Mouse (Mus musculus): ENCODE measurements around the gene Tmem200a. TPM values are rescaled to one million over a fixed set of nuclear protein-coding genes. Genes with fewer than 3 reads are reported as not detected.

Tmem200a gene
- polyA plus RNA-seq, 1 experiment from 2014 or later = 20.1 TPM

Other genes with a start within 250 kb of the Tmem200a start
- gene Gm9767, start 797 bp downstream of the Tmem200a start, polyA plus RNA-seq (2015; fragmentation: Nextera tagmentation; extraction: Ambion mirVana) = 1.4 and 3.0 TPM in 2 replicates
- gene Samd3, start 150.7 kb upstream of the Tmem200a start, polyA plus RNA-seq (2015; fragmentation: Nextera tagmentation; extraction: Ambion mirVana) = 0.45 TPM in 1 of 2 replicates, not detected in the other

Data from neural tube, embryonic 15.5 days (tissue).